Mouse (Mus musculus): Measurements from ENCODE around the gene Ube2c. TPM values are rescaled to one million over a fixed set of nuclear protein-coding genes. Genes with fewer than 3 reads are reported as not detected.

Gene Ube2c
- polyA plus RNA-seq, 1 experiment, result 11.8 TPM

DNA sequence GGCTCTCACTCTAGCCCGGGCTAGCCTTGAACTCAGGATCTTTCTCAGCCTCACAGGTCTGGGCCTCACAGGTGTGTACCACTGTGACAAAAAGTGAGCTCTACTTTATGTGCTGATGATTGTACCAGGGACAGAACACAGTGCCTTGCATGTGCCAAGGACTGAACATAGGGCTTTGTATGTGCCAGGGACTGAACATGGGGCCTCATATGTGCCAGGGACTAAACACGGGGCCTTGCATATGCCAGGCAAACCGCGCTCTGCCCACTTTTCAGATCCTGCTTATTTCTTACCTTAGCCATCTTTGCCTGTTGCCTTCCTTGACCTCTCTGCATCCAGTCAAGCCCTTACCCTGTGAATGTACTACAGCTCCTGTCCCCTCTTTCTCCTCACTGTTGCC is 7.7 kb upstream of the Ube2c start:
- no peak for DNase-seq (ENCODE audit: low read depth)

DNA sequence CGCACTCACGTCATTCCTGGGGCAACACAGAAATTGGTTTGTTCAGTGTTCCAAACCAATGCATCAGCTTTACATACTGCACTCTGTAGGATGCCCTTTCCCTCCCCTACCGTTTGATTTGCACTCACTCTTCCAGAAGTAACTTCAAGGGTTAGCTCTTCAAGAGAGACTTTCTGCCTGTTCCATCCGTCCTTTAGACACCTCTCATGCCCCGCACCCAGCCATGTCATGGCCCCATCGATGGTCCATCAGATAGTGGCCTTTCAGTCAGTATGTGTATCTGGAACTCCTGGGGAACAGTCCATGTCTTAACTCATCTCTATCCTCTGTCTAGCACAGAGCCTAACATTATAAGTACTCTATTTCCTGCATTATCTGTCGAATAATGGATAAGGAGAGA is 7.1 kb upstream of the Ube2c start:
- no peak for DNase-seq (ENCODE audit: low read depth)

- no peak for DNase-seq (ENCODE audit: low read depth)
Measured at GRCm38 (mm10) chr2:164765841-164766240, 3.9 kb upstream of the Ube2c start.

- no peak for DNase-seq (ENCODE audit: low read depth)
Measured at GRCm38 (mm10) chr2:164767812-164768540, 1.7 kb upstream of the Ube2c start.

DNA sequence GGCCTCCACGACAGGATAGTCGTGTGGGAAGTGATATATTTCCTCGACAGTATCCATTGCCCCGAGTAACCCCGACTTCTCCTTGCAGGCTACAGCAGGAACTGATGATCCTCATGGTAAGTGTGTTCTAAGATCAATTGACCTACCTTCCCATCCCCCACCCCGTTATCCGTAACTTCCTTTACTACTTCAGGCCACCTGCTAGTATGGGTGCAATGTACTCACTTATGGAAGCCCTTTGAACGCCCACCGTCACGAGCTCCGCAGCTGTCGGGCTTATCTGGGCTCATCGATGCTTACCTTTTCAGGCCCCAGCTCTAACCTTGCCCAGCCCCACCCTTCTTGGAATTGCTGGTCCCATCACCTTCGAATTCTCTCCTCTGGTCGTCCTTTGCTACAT is 581 bp downstream of the Ube2c start:
- no peak for DNase-seq (ENCODE audit: low read depth)

DNA sequence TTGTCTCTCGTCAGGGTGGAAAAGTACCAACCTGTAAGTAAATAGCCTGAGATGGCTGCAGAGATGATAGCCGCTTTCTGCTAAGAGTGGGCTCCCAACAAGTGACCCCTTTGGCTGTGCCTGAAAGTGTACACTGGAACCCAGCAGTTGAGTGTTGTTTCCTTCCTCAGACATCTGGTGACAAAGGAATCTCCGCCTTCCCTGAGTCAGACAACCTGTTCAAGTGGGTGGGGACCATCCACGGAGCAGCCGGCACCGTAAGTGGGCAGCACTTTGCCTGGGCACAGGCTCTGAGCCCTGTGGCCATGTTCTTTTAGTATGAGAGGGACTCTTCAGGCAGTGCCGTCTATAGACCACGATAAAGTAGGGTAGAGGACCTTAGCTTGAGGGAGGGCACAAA is 1.4 kb downstream of the Ube2c start:
- DNase-seq (ENCODE audit: low read depth), result no peak

GRCm38 (mm10) chr2:164773229-164773988 is 3.7 kb downstream of the Ube2c start:
- DNase-seq (ENCODE audit: low read depth), result no peak

- no peak for DNase-seq (ENCODE audit: low read depth)
Measured at GRCm38 (mm10) chr2:164773989-164774364, 4.3 kb downstream of the Ube2c start.

DNA sequence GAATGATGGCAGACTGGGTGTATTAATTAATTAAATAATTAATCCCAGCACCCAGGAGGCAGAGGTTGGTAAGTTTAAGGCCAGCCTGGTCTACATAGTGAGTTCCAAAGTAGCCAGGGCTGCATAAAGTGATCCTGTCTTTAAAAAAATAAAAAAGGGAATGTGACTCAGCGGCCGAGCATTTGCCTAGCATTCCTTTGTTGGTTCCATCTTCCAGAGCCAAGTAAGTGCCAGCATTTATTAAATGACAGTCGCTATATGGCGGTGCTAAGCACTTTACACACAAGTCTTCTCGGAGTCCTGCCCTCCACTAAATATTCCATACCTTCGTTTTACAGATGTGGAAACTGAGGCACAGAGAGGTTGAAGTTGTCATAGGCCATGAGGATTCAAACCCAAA is 6.4 kb downstream of the Ube2c start:
- DNase-seq (ENCODE audit: low read depth), result no peak

DNA sequence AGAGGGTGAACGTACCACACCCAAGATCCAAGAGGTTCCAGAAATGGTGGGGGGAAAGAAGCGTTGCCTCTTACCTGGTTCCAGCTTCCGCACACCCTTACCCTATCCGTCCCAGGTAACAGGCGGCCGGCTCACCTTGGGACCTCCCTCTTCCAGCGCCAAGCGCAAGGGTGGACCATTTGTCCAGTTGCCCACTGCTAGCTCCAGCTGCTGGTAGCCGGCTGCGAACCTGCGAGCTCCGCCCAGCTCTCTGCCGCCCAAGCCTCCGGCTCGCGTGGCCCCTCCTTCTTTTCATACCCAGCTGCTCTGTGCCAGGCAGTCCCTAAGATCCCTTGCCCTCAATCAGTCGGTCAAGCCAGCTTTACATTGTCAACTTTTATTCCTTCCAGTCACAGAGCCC is 7.1 kb downstream of the Ube2c start:
- DNase-seq (ENCODE audit: low read depth), result no peak

- no peak for DNase-seq (ENCODE audit: low read depth)
Measured at GRCm38 (mm10) chr2:164777246-164778014, 7.7 kb downstream of the Ube2c start.

DNA sequence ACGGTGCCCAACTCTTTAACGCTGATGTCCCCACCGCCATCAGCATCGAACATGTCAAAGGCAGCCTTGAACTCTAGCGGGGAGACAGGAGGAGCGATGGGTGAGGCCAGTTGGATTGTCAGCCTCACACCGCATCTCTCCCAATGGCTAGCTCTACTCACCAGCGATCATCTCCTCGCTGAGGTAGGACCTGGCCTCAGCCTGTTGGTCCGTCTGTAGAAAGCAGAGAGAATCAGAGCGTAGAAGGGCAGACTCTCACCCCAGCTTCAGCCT is 8.3 kb downstream of the Ube2c start:
- DNase-seq (ENCODE audit: low read depth), result no peak

GRCm38 (mm10) chr2:164778809-164779208 is 9.1 kb downstream of the Ube2c start:
- DNase-seq (ENCODE audit: low read depth), result no peak

- DNase-seq (ENCODE audit: low read depth), result no peak
Measured at GRCm38 (mm10) chr2:164779481-164780086, 9.9 kb downstream of the Ube2c start, which contains the start of gene Tnnc2. Gene Tnnc2, minus strand, starts transcription at chr2:164779967.

- no peak for DNase-seq (ENCODE audit: low read depth)
Measured at GRCm38 (mm10) chr2:164781876-164782275, 12.2 kb downstream of the Ube2c start.

GRCm38 (mm10) chr2:164783926-164784581 is 14.4 kb downstream of the Ube2c start:
- DNase-seq (ENCODE audit: low read depth), result no peak

- no peak for DNase-seq (ENCODE audit: low read depth)
Measured at GRCm38 (mm10) chr2:164784869-164785420, 15.2 kb downstream of the Ube2c start.

DNA sequence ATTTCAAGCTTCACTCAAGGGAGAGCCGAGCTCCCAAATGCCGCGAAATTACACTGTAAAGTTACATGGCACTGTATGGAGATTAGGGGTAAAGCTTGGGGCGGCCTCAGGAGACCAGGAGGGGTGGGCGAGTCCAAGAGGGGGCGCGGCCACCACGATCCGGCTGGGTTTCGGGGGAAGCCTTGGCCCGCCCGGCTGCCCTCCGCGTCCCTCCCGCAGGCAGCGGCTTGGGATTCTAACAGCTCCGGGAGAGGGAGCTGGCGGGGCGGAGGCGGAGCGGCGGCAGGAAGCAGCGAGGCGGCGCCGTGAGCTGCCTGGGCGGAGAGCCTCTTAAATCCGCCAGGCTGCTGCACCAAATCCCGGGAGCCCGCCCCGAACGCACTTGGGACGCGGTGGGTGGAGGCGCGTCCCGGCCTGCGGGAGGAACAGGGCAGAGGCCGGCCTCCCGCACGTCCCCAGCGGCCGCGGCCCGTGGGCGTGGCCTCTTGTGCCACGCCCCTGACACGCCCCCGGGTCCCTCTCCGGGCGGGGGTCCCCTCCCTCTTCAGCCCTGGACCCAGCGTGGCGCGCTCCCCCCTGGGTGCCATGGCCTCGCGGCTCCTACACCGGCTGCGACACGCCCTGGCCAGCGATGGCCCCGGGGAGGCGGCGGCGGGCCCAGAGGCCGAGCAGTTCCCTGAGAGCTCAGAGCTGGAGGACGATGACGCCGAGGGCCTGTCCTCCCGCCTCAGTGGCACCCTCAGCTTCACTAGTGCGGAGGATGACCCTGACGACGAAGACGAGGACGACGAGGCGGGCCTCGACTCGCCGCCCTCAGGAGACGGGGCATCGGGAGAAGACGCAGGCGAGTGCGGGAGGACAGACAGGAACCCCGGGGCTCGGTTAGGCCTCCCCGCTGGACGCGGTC is 16.0 kb downstream of the Ube2c start, which contains the start of gene Snx21:
Gene Snx21 (plus strand): TSS at position 343 of the 907 bp plus-strand sequence.
- no peak for DNase-seq (ENCODE audit: low read depth)

- no peak for DNase-seq (ENCODE audit: low read depth)
Measured at GRCm38 (mm10) chr2:164786388-164786885, 16.7 kb downstream of the Ube2c start.

DNA sequence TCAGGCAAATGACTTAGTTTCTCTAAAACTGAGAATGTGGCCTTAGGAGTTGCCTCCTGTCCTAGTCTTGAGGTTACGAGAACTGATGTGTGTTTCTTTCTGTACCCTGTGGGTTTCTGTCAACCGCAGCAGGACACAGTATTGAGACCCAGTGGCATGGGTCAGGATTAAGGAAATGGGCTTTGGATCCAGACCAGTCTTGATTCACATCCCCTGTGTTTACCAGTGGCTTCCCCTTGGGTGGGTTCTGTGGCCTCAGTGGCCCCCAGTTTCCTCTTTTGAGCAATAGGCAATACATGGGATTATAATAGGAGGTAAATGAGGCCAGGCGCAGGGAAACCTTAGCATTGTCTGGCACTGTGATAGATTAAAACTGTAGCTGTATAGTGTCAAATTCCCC is 17.3 kb downstream of the Ube2c start:
- no peak for DNase-seq (ENCODE audit: low read depth)

Data from gonadal fat pad, adult 2 months (tissue).